Mouse (Mus musculus) MEL (cell line): ENCODE results near the gene Taf1a. TPM values are rescaled to one million over a fixed set of nuclear protein-coding genes. Genes with fewer than 3 reads are reported as not detected.
A peak's percentile ranks its signal among the peaks of the same experiment; 100 is the strongest.

ENCODE experiments used
- DNase-seq: peaks from one replicate; pipeline ENCODE4 v3.0.0; 2011; ENCODE audit warnings: low read depth, low spot score
- H3K27ac ChIP-seq: 2 replicates; pipeline ENCODE4 v1.5.1; 2012; ENCODE audit warnings: low read depth, mild to moderate bottlenecking, control low read depth, low read length, moderate library complexity; ENCODE audit not compliant: control insufficient read depth
- H3K27me3 ChIP-seq, 2 experiments: fragments of 150-350 bp in 1 of 2; sonication (generic) in 1 of 2; 2 replicates each; pipeline ENCODE4 v1.6.1; 2012; ENCODE audit warnings: low read length in 2 of 2, mild to moderate bottlenecking in 2 of 2, improper control_type of control experiment in 1 of 2, moderate library complexity in 1 of 2; ENCODE audit not compliant: insufficient read depth in 2 of 2, control insufficient read depth in 1 of 2
- H3K36me3 ChIP-seq, 2 experiments: 2 replicates each; pipeline ENCODE4 v1.6.1; 2012 to 2014; ENCODE audit warnings: low read length in 2 of 2, improper control_type of control experiment in 1 of 2, inconsistent platforms in 1 of 2, mild to moderate bottlenecking in 1 of 2; ENCODE audit not compliant: insufficient read depth in 2 of 2, control insufficient read depth in 1 of 2
- H3K4me1 ChIP-seq, 2 experiments: fragments of 150-350 bp in 1 of 2; sonication (generic) in 1 of 2; 2 replicates each; pipeline ENCODE4 v1.6.1; 2012; ENCODE audit warnings: low read length in 2 of 2, improper control_type of control experiment in 1 of 2, mild to moderate bottlenecking in 1 of 2; ENCODE audit not compliant: insufficient read depth in 2 of 2, control insufficient read depth in 1 of 2
- H3K4me3 ChIP-seq, 2 experiments: fragments of 150-350 bp in 1 of 2; sonication (generic) in 1 of 2; 2 replicates each; pipeline ENCODE4 v1.5.1; 2012; ENCODE audit warnings: low read depth in 2 of 2, low read length in 2 of 2, mild to moderate bottlenecking in 2 of 2, moderate library complexity in 2 of 2, control low read depth in 1 of 2, improper control_type of control experiment in 1 of 2; ENCODE audit not compliant: control insufficient read depth in 1 of 2, insufficient read depth in 1 of 2
- H3K79me2 ChIP-seq: 2 replicates; pipeline ENCODE4 v1.6.1; 2012; ENCODE audit warnings: mild to moderate bottlenecking, low read length, moderate library complexity; ENCODE audit not compliant: control insufficient read depth, poor library complexity, insufficient read depth
- H3K9ac ChIP-seq: 2 replicates; pipeline ENCODE4 v1.6.1; 2012; ENCODE audit warnings: low read depth, mild to moderate bottlenecking, control low read depth, low read length, moderate library complexity; ENCODE audit not compliant: control insufficient read depth, poor library complexity, severe bottlenecking
- H3K9me3 ChIP-seq: fragments of 150-350 bp; sonication (generic); replicated peaks from 2 replicates; pipeline ENCODE4 v1.6.1; 2012; ENCODE audit warnings: mild to moderate bottlenecking, low read length, improper control_type of control experiment, moderate library complexity; ENCODE audit not compliant: insufficient read depth
- CTCF ChIP-seq, 3 experiments: IDR thresholded peaks in 2 of 3; conservative IDR thresholded peaks in 1 of 3; 2 replicates each; pipeline ENCODE4 v1.5.1; 2011 to 2012; ENCODE audit warnings: low read length in 3 of 3, low read depth in 2 of 3, mild to moderate bottlenecking in 2 of 3, improper control_type of control experiment in 1 of 3, inconsistent platforms in 1 of 3, mixed read lengths in 1 of 3, moderate library complexity in 1 of 3; ENCODE audit not compliant: control insufficient read depth in 1 of 3, insufficient read depth in 1 of 3, poor library complexity in 1 of 3, severe bottlenecking in 1 of 3
- E2F4 ChIP-seq: IDR thresholded peaks from 2 replicates; pipeline ENCODE4 v1.6.1; 2011; ENCODE audit warnings: low read depth, low read length, improper control_type of control experiment, borderline replicate concordance
- ELF1 ChIP-seq: IDR thresholded peaks from 2 replicates; pipeline ENCODE4 v1.6.1; 2014; ENCODE audit warnings: low read depth, mild to moderate bottlenecking, inconsistent platforms, low read length, improper control_type of control experiment, moderate library complexity
- EP300 ChIP-seq, 2 experiments: IDR thresholded peaks; 2 replicates each; pipeline ENCODE4 v1.6.1; 2011; ENCODE audit warnings: improper control_type of control experiment in 2 of 2, low read length in 2 of 2, low read depth in 1 of 2, mild to moderate bottlenecking in 1 of 2
- ETS1 ChIP-seq: IDR thresholded peaks from 2 replicates; pipeline ENCODE4 v1.6.1; 2012; ENCODE audit warnings: low read depth, mild to moderate bottlenecking, inconsistent platforms, low read length, improper control_type of control experiment, moderate library complexity
- GABPA ChIP-seq: IDR thresholded peaks from 2 replicates; pipeline ENCODE4 v1.6.1; 2012; ENCODE audit warnings: low read depth, mild to moderate bottlenecking, inconsistent platforms, low read length, improper control_type of control experiment, moderate library complexity
- GATA1 ChIP-seq: IDR thresholded peaks from 2 replicates; pipeline ENCODE4 v1.6.1; 2011; ENCODE audit warnings: low read depth, low read length, improper control_type of control experiment
- HCFC1 ChIP-seq: IDR thresholded peaks from 2 replicates; pipeline ENCODE4 v1.6.1; 2012; ENCODE audit warnings: low read depth, mild to moderate bottlenecking, inconsistent platforms, low read length, improper control_type of control experiment, moderate library complexity
- JUND ChIP-seq: IDR thresholded peaks from 2 replicates; pipeline ENCODE4 v1.6.1; 2011; ENCODE audit warnings: low read depth, mild to moderate bottlenecking, improper control_type of control experiment, low read length
- MAFK ChIP-seq: IDR thresholded peaks from 2 replicates; pipeline ENCODE4 v1.6.1; 2011; ENCODE audit warnings: low read depth, mild to moderate bottlenecking, low read length, improper control_type of control experiment, borderline replicate concordance
- MAX ChIP-seq: IDR thresholded peaks from 2 replicates; pipeline ENCODE4 v1.6.1; 2011; ENCODE audit warnings: low read length, improper control_type of control experiment
- MAZ ChIP-seq: IDR thresholded peaks from 2 replicates; pipeline ENCODE4 v1.6.1; 2012; ENCODE audit warnings: low read depth, mild to moderate bottlenecking, inconsistent platforms, low read length, improper control_type of control experiment
- MEF2A ChIP-seq: IDR thresholded peaks from 2 replicates; pipeline ENCODE4 v1.6.1; 2014; ENCODE audit warnings: low read depth, mild to moderate bottlenecking, inconsistent platforms, low read length, improper control_type of control experiment; ENCODE audit not compliant: poor library complexity, insufficient replicate concordance, severe bottlenecking; ENCODE audit errors: extremely low read depth
- MXI1 ChIP-seq: IDR thresholded peaks from 2 replicates; pipeline ENCODE4 v1.6.1; 2011; ENCODE audit warnings: mild to moderate bottlenecking, low read depth, low read length, improper control_type of control experiment
- MYB ChIP-seq: IDR thresholded peaks from 2 replicates; pipeline ENCODE4 v1.6.1; 2011; ENCODE audit warnings: mild to moderate bottlenecking, low read depth, low read length, improper control_type of control experiment
- MYC ChIP-seq: IDR thresholded peaks from 2 replicates; pipeline ENCODE4 v1.6.1; 2011; ENCODE audit warnings: low read depth, mild to moderate bottlenecking, low read length, improper control_type of control experiment, moderate library complexity
- NELFE ChIP-seq: IDR thresholded peaks from 2 replicates; pipeline ENCODE4 v1.6.1; 2011; ENCODE audit warnings: low read depth, low read length, improper control_type of control experiment
- NRF1 ChIP-seq: IDR thresholded peaks from 2 replicates; pipeline ENCODE4 v1.6.1; 2014; ENCODE audit warnings: low read depth, mild to moderate bottlenecking, inconsistent platforms, low read length, improper control_type of control experiment, moderate library complexity; ENCODE audit not compliant: poor library complexity, insufficient read depth, severe bottlenecking
- POLR2A ChIP-seq, 2 experiments: IDR thresholded peaks; 2 replicates each; pipeline ENCODE4 v1.6.1; 2011 to 2012; ENCODE audit warnings: low read length in 2 of 2, mild to moderate bottlenecking in 2 of 2, control low read depth in 1 of 2, improper control_type of control experiment in 1 of 2, low read depth in 1 of 2, moderate library complexity in 1 of 2; ENCODE audit not compliant: control insufficient read depth in 1 of 2, insufficient read depth in 1 of 2, poor library complexity in 1 of 2
- POLR2AphosphoS2 ChIP-seq: IDR thresholded peaks from 2 replicates; pipeline ENCODE4 v1.6.1; 2011; ENCODE audit warnings: low read length, improper control_type of control experiment
- POLR2AphosphoS5 ChIP-seq: IDR thresholded peaks from 2 replicates; pipeline ENCODE4 v1.6.1; 2012; ENCODE audit warnings: low read depth, borderline replicate concordance, mild to moderate bottlenecking, inconsistent platforms, low read length, moderate library complexity, mixed read lengths
- RAD21 ChIP-seq: IDR thresholded peaks from 2 replicates; pipeline ENCODE4 v1.6.1; 2011; ENCODE audit warnings: mild to moderate bottlenecking, low read depth, low read length, improper control_type of control experiment
- RCOR1 ChIP-seq: IDR thresholded peaks from 2 replicates; pipeline ENCODE4 v1.6.1; 2012; ENCODE audit warnings: low read depth, mild to moderate bottlenecking, inconsistent platforms, low read length, improper control_type of control experiment
- SIN3A ChIP-seq: IDR thresholded peaks from 2 replicates; pipeline ENCODE4 v1.6.1; 2012; ENCODE audit warnings: low read length, improper control_type of control experiment, inconsistent platforms
- TBP ChIP-seq: IDR thresholded peaks from 2 replicates; pipeline ENCODE4 v1.8.0; 2011; ENCODE audit warnings: low read depth, low read length, improper control_type of control experiment
- TCF12 ChIP-seq: IDR thresholded peaks from 2 replicates; pipeline ENCODE4 v1.6.1; 2014; ENCODE audit warnings: low read depth, mild to moderate bottlenecking, inconsistent platforms, low read length, improper control_type of control experiment, moderate library complexity
- ZC3H11A ChIP-seq: IDR thresholded peaks from 2 replicates; pipeline ENCODE4 v1.6.1; 2012; ENCODE audit warnings: low read depth, mild to moderate bottlenecking, inconsistent platforms, low read length, improper control_type of control experiment
- ZMIZ1 ChIP-seq: IDR thresholded peaks from 2 replicates; pipeline ENCODE4 v1.6.1; 2012; ENCODE audit warnings: low read depth, mild to moderate bottlenecking, inconsistent platforms, low read length, improper control_type of control experiment, moderate library complexity
- ZNF384 ChIP-seq: IDR thresholded peaks from 2 replicates; pipeline ENCODE4 v1.6.1; 2012; ENCODE audit warnings: low read depth, mild to moderate bottlenecking, inconsistent platforms, low read length, improper control_type of control experiment
- polyA plus RNA-seq, 2 experiments: library from polyadenylated mRNA; stranded (reverse) in 1 of 2; unstranded in 1 of 2; fragments of >175 nt in 1 of 2; fragments of >200 nt in 1 of 2; gene quantifications; 2 replicates each; pipeline versions ENCODE4 v1.2.1 to v1.2.4; 2012; ENCODE audit warnings: low replicate concordance in 2 of 2, low read depth in 1 of 2; ENCODE audit not compliant: insufficient read length in 2 of 2, insufficient read depth in 1 of 2, missing spikeins in 1 of 2
- total RNA-seq: library from RNA; depleted of rRNA; stranded (reverse); fragments of 300-350 nt; gene quantifications from 2 replicates; pipeline ENCODE4 v1.2.3, GENCODE M21; 2012

The Taf1a gene
- total and polyA plus RNA-seq, 3 experiments, result 21.5 to 23.8 TPM; not detected in 1

- peaks cover 4% of the 10 kb centered on the region; the same call in 1 of the 2 replicates for H3K79me2 ChIP-seq
- peak within 1 kb of the TSS; percentile 89 for H3K9ac ChIP-seq
- TF ChIP-seq NELFE (peak; percentile 69; the same call in 1 of the 2 replicates), NRF1 (peak; percentile 58; the same call in 1 of the 2 replicates), MEF2A (no peak), GATA1 (no peak), MAFK (no peak), POLR2AphosphoS5 (no peak), ZNF384 (no peak), ELF1 (0 out of 2 replicates have a peak, but pooled peaks have one; percentile 17), MAX (peak; percentile 43; the same call in 1 of the 2 replicates), ZMIZ1 (0 out of 2 replicates have a peak, but pooled peaks have one; percentile 34), ETS1 (no peak; the same call in 1 of the 2 replicates), MYC (0 out of 2 replicates have a peak, but pooled peaks have one; percentile 49), POLR2AphosphoS2 (no peak), SIN3A (peak; percentile 66), HCFC1 (peak; percentile 59), GABPA (no peak), MYB (no peak; the same call in 1 of the 2 replicates), MXI1 (peak; percentile 20; the same call in 1 of the 2 replicates), JUND (no peak), TBP (0 out of 2 replicates have a peak, but pooled peaks have one; percentile 28), EP300 (IDR thresholded peaks at IDR 0.05; ENCODE audit: low read depth in 1 of 2, low read length in 2 of 2) (no peak), RCOR1 (peak; percentile 39; the same call in 1 of the 2 replicates), E2F4 (0 out of 2 replicates have a peak, but pooled peaks have one; percentile 28), POLR2A (IDR thresholded peaks at IDR 0.05; ENCODE audit: control insufficient read depth in 1 of 2, insufficient read depth in 1 of 2, low read depth in 1 of 2, low read length in 2 of 2, poor library complexity in 1 of 2) (peak; percentile 69 to 98), MAZ (peak; percentile 55; the same call in 1 of the 2 replicates), RAD21 (no peak), TCF12 (peak; percentile 19; the same call in 1 of the 2 replicates), CTCF (IDR thresholded peaks at IDR 0.05 in 2 of 3, conservative IDR thresholded peaks at IDR 0.05 in 1 of 3; ENCODE audit: control insufficient read depth in 1 of 3, insufficient read depth in 1 of 3, low read depth in 2 of 3, low read length in 3 of 3, poor library complexity in 1 of 3, severe bottlenecking in 1 of 3) (0 out of 6 replicates have a peak, but pooled peaks of 1 of the 3 experiments have one; percentile 18), ZC3H11A (no peak)
- H3K27me3 ChIP-seq, result peaks cover 0 to 2% of the 10 kb centered on the region in 2 experiments; a peak in 1 of 4 replicates
- no peak within 1 kb of the TSS for H3K27ac ChIP-seq
- peaks cover 0 to 10% of the 10 kb centered on the region in 2 experiments; a peak in 2 of 4 replicates for H3K4me1 ChIP-seq
- peaks cover 0 to 2% of the 10 kb centered on the region in 2 experiments; a peak in 1 of 4 replicates for H3K36me3 ChIP-seq
- DNase-seq, result peak; percentile 97
- H3K9me3 ChIP-seq, result no peaks in the 10 kb centered on the region
- peak within 1 kb of the TSS; percentile 79 to 94 for H3K4me3 ChIP-seq
These were observed 19.3 kb upstream of the Taf1a start, which contains the start of gene Mia3 for GRCm38 (mm10) chr1:183369427-183370014. Gene Mia3 (minus strand): TSS chr1:183369553.
